Mouse (Mus musculus) olfactory bulb, adult 2 months (tissue): ENCODE measurements around the gene Ip6k1.

Source experiments
- CTCF ChIP-seq: fragments of 200-500 bp; IDR thresholded peaks from 2 replicates; pipeline ENCODE4 v1.5.1; 2012; ENCODE audit warnings: low read depth, mild to moderate bottlenecking, low read length, moderate library complexity; ENCODE audit not compliant: insufficient read depth
- POLR2A ChIP-seq: fragments of 200-500 bp; IDR thresholded peaks from 2 replicates; pipeline ENCODE4 v1.6.1; 2012; ENCODE audit warnings: mild to moderate bottlenecking, low read depth, low read length, moderate library complexity; ENCODE audit not compliant: insufficient read depth

- no peak for TF ChIP-seq CTCF
- TF ChIP-seq POLR2A, result no peak
Measured at GRCm38 (mm10) chr9:108056361-108057261, 54.3 kb downstream of the Ip6k1 start.
